Mouse (Mus musculus) frontal cortex, postnatal 10 days (tissue): ENCODE measurements around the gene H6pd.

Source experiments
- DNase-seq, 2 experiments: peaks; one replicate each; pipeline ENCODE4 v3.0.0; 2022; ENCODE audit warnings: low spot score in 2 of 2, mixed read lengths in 1 of 2

Gene H6pd

GRCm38 (mm10) chr4:149975291-149975690 is 33.5 kb downstream of the H6pd start:
- no peak for DNase-seq

- DNase-seq = no peak
Measured at GRCm38 (mm10) chr4:149971393-149971792, 37.4 kb downstream of the H6pd start.

- DNase-seq = no peak
Measured at GRCm38 (mm10) chr4:149968526-149968925, 40.3 kb downstream of the H6pd start.

GRCm38 (mm10) chr4:149966963-149967362 is 41.9 kb downstream of the H6pd start:
- no peak for DNase-seq

GRCm38 (mm10) chr4:149966252-149966651 is 42.6 kb downstream of the H6pd start:
- DNase-seq = no peak

- DNase-seq = no peak
Measured at GRCm38 (mm10) chr4:149965672-149966071, 43.2 kb downstream of the H6pd start.

GRCm38 (mm10) chr4:149965242-149965641 is 43.6 kb downstream of the H6pd start:
- DNase-seq = no peak

GRCm38 (mm10) chr4:149964770-149965169 is 44.1 kb downstream of the H6pd start:
- DNase-seq = no peak

- DNase-seq = no peak
Measured at GRCm38 (mm10) chr4:149964285-149964684, 44.5 kb downstream of the H6pd start.

- no peak for DNase-seq
Measured at GRCm38 (mm10) chr4:149960391-149960790, 48.4 kb downstream of the H6pd start.

- DNase-seq = no peak
Measured at GRCm38 (mm10) chr4:149959816-149960215, 49.0 kb downstream of the H6pd start.

GRCm38 (mm10) chr4:149958566-149958965 is 50.3 kb downstream of the H6pd start:
- peak in 1 of 2 experiments; percentile 77 for DNase-seq

- no peak for DNase-seq
Measured at GRCm38 (mm10) chr4:149956048-149956447, 52.8 kb downstream of the H6pd start.

- DNase-seq = no peak
Measured at GRCm38 (mm10) chr4:149955631-149956030, 53.2 kb downstream of the H6pd start.

GRCm38 (mm10) chr4:149954893-149955439 is 53.9 kb downstream of the H6pd start, which contains the start of gene Spsb1:
Spsb1 (minus strand) TSS chr4:149955043.
- DNase-seq = peak; percentile 88 to 93

- peak in 1 of 2 experiments; percentile 55 for DNase-seq
Measured at GRCm38 (mm10) chr4:149953621-149954481, 55.0 kb downstream of the H6pd start.

- DNase-seq = no peak
Measured at GRCm38 (mm10) chr4:149952201-149952600, 56.6 kb downstream of the H6pd start.

- no peak for DNase-seq
Measured at GRCm38 (mm10) chr4:149951201-149951600, 57.6 kb downstream of the H6pd start.

GRCm38 (mm10) chr4:149949691-149950090 is 59.1 kb downstream of the H6pd start:
- no peak for DNase-seq

- DNase-seq = no peak
Measured at GRCm38 (mm10) chr4:149948119-149948518, 60.7 kb downstream of the H6pd start.

- DNase-seq = no peak
Measured at GRCm38 (mm10) chr4:149947396-149947795, 61.4 kb downstream of the H6pd start.

GRCm38 (mm10) chr4:149945194-149945593 is 63.6 kb downstream of the H6pd start:
- no peak for DNase-seq

- DNase-seq = no peak
Measured at GRCm38 (mm10) chr4:149944214-149944613, 64.6 kb downstream of the H6pd start.
